Mouse (Mus musculus): Measurements from ENCODE around the gene Bod1.

The Bod1 gene

DNA sequence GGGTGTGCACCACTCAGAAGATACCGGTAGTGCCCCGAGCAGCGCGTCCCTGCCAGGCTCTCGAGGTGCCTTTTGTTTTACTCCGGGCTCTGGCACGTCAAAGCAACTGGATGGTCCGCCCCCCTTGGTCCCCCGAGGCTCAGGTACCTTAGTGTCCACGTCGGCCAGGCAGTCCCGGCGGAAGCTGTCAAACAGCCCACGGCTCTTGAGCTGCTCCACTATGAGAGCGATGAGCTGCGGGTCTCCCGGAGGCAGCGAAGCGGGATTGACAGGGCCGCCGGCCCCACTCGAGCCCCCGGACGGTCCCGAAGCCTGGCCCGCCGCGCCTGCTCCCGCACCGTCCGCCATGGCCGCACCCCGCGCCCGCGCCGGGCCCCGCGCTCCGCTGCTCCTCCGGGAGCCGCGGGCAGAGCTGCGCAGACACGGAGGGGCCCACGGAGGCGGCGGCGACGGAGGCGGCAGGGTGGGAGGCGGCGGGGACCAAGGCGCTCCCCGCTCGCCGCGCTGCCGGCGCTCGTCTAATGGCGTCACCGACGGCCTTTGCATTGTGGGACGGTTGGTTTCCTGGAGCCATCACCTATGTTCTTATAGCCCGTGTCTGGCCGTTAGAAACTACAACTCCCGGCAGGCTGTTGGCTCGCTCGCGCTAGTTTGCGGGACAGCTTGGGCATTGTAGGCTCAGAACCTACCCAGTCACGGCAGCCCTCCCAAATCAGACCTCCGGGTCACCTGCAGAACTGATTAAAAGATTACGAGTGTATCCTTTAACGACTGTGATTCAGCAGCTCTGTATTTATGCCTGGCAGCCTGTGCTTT is at the start of gene Bod1:
Gene Bod1 (minus strand): TSS at position 532 of the 816 bp plus-strand sequence.
- DNase-seq (ENCODE audit: low read depth, low spot score), result peak; percentile 93

DNA sequence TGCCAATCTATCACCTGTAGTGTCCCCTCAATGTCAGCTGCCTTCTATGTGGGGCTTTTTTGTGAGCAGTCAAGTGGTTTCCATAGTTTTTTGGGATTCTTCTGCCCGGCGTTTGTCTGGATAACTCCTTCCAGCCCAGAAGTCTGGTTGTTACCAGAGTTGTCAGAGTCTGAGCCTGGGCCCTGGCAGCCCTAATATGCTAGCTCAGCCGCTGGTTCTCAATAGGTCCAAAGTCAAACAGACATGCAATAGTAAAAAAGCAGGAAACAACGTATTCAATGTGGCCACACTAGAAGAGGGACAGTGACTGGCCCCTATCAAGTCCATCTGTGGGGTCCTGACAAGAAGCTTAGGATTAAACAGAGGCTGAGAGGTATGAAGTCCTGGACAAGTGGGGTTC is 47.4 kb upstream of the Bod1 start:
- DNase-seq (ENCODE audit: low read depth, low spot score), result no peak

DNA sequence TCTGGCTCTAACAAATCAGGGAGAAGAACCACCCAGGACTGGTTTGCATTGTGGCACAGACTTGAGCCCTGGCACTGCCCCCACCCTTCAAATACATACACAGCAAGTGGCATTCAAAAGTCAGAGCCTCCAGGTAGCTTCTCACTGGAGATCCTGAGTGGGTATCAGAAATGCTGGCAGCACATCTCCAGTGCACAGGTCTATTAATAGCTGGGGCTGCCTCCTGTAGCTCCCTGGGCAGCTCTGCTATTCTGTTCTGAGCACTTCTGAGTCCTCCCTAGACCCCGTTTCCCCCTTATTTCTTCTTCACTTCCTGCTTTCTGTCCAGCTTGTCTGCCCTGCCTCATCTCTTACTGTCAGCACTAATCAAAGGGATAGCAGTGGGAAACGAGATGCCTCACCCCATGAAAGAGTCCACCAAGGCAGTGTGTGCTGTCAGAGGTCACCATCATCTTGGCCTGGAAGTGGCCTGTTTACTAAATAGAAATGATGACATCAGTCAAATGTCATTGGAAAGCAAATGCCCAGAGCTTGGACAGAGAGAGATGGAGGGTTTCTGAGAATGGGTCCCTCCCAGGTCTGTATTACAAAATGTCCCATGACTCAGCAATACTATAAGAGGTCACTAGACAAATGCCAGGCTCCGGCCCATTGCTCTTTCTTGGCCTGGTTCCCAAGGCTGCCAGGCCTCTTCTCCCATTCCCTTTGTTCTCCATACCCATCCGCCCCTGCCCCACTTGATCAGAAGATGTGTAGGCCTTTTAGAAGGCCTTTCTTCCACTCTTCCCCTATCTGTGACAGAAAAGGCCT is 46.4 kb upstream of the Bod1 start:
- DNase-seq (ENCODE audit: low read depth, low spot score), result no peak

DNA sequence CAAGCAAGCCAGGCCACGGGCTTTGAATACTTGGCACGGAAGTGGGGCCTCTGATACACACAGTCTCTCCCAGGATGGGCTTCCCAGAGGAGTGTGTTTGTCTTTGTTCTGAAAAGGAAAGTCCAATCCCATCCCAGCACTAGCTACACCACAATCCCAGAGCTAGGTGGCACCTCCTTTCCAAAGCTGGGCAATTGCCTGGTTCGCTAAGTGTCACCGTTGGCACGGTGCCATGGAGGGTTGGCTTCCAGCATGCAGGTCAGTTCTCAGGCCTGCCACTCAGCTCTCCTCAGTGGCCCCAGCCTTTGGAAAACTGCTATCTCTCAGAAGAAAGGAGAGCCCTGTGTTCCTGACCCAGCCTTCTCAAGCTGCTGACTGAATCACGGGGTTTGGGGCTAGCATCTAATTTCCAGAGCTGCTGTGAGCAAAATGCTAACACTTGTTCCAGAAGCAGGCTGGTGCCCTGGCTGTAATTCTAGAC is 42.0 kb upstream of the Bod1 start:
- DNase-seq (ENCODE audit: low read depth, low spot score), result peak; percentile 69

DNA sequence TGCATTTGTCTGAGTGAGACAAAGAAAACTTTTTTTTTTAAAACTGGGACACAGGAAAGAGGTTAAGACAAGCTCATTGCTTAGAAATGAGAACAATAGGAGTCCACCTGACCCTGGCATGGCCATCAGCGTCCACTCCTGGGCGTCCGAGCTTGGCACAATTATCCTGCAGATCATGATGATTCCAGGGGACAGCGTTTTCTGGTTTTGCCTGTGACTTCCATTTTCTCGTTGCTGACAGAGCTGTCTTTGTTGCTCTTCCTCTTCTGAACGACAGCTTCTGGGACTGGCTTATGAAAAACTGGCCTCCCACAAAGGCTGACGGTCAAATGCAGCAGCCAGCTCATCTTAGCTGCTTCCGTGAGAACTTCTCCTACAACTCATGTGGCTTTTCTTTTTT is 41.4 kb upstream of the Bod1 start:
- no peak for DNase-seq (ENCODE audit: low read depth, low spot score)

DNA sequence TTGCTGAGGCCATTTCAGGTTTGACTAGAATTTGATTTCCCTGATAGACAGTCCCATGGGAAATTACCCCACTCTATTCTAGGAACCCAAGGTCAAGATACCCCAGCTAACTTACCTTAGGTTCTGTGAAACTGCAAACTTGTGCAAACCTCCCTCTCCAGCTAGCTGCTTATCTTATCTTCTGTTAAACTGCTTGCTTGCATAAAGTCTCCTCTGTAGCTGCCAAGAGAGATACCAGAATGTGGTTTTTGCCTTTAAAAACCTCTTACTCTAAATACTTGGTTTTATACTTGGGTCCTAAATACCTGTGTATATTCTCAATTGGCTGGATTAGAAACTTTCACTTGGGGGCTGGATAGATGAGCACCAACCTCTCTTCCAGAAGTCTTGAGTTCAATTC is 36.1 kb upstream of the Bod1 start:
- no peak for DNase-seq (ENCODE audit: low read depth, low spot score)

DNA sequence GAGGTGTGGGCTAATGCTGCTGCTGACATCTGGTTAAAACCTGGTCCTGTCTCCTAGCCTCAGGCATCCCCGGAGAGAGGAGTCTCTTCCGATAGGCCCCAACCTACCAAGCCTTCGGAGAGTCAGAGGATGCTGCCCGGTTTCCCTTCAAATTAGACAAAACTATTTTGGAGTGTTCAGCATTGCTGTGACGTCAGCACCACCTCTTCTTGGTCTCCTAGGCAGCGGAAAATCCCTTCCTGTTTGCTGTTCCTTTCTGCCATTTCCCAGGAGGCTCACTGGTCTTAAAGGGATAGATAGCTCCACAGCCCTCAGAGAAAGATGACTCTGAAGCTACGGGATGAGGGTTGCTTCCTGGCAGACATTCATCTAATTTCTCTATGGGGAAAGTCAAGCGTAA is 31.5 kb upstream of the Bod1 start:
- DNase-seq (ENCODE audit: low read depth, low spot score), result no peak

DNA sequence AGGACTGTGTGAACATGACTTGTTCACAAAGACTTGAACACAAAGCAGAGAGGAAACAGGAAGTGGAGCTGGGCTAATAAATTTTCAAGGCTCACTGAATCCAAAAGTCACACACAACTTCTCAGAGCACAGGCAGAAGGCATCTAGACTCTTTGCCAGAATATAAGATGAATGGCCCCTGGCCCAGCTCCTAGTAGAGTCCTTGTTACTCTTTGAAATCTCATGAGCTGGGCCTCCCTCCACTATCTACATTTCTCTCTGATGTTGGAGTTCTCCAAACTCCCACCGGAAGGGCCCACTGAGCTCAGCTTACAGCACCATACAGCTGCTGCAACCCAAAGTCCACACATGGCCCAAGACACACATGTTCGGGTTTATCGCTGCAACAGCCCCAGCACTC is 30.2 kb upstream of the Bod1 start:
- DNase-seq (ENCODE audit: low read depth, low spot score), result no peak

DNA sequence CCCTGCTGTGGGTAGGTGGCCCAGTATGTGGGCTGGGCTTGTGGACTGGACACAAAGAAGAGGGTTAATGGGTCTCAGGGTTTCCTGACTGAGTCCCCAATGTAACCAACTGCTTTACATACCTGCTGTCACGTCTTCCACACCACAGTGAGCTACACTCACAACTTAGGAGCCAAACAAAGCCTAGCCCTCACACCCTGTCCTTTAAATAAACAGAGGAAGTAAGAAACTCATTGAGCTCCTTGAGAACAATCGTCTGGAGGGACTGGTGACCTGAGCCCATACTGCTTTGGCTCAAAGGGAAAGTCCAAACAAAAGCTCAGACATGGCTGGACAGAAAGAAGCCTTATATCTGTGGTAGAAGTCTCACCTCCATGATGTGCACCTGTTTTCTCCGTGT is 27.8 kb upstream of the Bod1 start:
- no peak for DNase-seq (ENCODE audit: low read depth, low spot score)

DNA sequence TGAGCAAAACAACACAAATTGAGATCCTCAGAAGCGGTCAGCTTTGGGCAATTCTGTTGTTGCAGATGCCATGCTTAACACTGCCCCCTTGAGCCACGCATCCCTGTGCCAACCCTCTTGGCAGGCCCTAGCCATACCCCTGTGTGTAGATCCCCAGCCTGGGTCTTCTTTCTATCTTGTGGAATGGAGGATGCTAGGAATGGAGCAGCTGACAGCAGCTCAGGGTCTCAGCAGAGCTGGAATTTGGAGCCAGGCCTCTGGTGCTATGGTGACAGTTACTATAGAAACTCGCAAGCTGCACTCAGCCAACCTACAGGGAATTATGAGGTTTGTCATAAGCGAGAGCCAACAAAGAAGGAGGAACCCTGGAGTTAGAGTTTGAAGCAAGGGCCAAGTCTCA is 23.1 kb upstream of the Bod1 start:
- peak; percentile 83 for DNase-seq (ENCODE audit: low read depth, low spot score)

DNA sequence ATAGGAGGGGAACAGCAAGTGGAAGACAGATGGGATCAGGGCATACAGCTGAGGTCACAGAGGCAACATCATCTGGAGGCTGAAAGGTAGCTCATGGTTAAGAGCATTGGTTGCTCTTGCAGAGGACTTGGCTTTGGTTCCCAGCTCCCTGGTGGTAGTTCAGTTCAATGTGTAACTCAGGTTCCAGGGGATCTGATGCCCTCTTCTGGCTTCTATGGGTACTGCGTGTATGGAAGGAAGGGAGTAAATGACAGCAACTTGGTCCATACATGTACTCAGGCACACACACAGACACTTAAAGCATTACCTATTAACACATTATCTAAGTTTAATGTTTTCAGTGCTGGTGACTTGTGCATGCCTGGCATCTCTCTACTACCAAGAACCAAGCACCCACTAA is 22.4 kb upstream of the Bod1 start:
- no peak for DNase-seq (ENCODE audit: low read depth, low spot score)

DNA sequence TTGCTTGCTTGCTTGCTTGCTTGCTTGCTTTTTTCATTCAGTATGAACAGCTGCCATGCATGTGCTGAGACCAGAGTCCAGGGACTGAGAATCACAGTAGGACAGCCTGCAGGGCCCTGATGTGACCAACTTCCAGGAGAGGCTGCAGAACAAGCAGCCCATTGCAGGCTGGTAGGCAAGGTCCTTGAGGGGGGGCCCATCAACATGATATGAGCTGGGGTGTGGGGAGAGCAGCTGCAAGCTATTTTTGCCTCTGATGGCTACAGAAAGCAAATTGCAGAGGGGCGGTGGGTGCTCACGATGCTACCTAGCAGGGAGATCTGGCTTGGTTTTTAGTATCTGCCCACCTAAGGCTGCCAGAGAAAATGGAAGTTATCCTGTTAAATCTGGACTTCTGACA is 21.6 kb upstream of the Bod1 start:
- no peak for DNase-seq (ENCODE audit: low read depth, low spot score)

DNA sequence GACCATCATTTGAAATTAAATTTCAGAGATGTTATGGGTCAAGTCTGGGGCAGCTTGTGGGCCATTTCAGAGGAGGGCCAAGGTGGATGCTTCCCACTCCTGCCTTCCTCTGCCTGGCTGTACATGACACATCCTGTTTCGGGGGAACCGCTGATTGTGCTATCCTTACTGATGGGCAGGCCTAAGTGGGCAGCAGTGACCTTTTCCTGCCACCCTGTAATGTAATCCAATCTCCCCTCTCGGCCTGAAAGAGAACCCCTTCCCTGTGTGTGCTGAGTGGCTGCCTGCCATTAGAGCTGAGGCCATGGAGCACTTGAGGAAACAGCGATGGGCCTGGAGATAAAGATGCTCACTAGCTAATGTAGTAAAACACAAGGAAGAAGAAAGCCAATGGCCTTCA is 17.3 kb upstream of the Bod1 start:
- DNase-seq (ENCODE audit: low read depth, low spot score), result no peak

DNA sequence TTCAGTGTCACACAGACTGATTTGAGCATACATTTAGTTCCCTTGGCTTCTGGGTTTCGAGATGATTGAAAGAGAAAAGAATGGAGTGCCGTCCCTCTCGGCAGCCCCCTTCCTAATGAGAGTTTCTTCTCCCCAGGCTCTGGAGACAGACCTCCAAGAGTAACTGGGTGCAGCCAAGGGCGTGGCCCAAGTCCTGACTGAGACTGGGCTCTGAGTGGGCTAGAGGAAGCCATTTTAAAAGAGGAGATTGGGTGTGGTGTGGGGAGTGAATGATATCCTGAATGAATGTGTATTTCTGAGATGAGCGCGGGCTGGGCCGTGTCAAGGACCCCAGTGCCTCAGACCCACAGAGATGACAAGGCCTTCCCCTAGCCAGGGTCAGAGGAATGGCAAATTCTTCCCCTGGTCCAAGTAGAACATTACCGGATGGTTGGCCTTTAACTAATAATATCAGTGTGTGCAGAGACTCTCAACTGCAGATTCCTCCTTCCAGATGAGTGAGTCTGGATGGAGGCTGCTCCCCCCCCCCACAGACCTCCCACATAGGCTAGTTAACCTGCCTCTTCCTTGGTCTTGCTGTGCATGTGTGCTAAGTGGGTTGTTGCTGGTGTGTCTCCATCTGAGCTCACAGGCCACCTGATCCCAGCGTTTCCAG is 13.4 kb upstream of the Bod1 start:
- DNase-seq (ENCODE audit: low read depth, low spot score), result no peak

DNA sequence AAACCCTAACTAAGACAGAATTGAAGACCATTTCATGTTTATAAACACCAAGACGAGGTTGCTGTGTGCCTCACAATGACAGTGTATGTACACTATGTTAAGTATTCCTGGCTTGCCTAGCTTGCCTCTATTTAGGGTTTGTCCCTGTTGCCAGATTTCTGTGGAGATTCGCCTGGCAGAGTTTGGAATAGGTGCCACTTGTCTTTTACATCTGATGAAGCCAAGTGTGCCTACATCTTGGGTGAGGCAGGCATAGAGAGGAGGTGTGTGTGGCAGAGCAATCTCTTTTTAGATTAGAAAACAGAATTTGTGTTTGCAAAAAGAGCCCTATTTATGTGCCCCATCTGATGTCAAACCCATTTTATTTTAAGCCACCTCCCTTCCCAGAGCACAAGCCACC is 12.4 kb upstream of the Bod1 start:
- DNase-seq (ENCODE audit: low read depth, low spot score), result no peak

DNA sequence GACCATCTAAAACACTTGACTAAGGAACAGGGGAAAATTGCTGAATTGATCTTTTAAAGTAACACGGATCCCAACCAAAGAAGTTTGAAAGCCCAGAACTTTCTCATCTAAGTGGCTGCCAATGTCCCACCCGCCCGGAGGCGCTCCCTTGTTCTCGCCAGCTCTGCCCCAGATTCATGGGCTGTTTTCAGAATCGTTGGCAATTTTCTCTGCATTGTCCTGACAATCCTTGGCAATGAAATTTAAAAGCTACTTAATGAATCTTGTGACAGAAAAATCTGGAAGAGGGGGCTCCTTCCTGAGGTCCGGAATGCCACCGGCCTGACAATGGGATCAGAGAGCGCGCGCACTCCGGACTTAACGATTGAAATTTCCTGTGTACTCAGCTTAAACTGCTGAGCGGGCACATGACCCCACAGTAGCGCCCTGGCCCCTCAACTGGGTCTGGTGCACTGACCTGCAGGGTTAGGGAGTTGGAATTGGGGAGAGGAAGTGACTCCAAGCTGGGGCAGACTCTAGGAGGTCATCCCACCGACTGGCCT is 8.2 kb upstream of the Bod1 start:
- no peak for DNase-seq (ENCODE audit: low read depth, low spot score)

DNA sequence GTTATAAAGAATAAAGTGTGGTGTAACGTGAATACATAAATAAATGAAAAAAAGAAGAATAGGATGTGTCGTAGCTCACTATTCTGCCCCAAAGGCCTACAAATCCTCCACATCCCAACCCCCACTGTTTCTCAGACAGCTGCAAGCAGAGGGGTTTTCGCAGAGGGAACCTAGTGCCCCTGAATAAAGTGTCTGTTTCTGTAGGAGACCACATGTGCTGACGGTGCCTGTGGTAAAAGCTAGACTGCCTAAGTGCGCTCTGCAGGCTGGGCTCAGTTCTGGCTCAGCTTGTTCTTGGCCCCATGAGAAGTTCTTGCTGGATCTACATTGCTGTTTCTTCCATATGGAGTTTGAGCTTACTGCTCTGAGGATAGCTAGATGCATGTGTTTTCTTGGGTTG is 5.6 kb upstream of the Bod1 start:
- DNase-seq (ENCODE audit: low read depth, low spot score), result no peak

DNA sequence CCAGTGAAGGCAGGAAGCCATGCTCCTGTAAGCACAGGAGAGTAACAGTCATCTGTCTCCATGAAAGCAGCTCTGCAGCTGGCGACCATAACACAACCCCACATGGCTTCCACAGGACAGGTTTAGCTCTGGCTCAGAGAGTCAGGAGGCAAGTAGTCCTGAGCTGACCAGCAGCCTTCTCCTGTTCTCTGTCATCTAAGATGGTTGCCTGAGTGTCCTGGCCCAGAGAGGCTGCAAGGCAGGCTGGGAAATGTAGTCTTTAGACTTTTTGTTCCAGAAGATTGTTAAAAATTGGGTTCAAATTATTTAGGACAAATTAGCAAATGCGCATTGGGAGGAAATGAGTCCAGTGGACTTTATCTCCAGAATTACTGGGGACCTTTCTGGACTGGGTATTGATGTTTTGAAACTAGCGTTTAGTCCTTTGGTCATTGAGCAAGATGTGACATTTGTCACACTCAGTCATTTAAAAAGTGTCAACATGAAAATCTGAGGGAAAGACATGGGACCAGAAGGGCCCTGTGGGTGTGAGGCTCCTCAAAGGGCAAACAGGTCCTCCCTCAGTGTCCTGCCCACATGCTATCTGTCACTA is 5.1 kb upstream of the Bod1 start:
- no peak for DNase-seq (ENCODE audit: low read depth, low spot score)

DNA sequence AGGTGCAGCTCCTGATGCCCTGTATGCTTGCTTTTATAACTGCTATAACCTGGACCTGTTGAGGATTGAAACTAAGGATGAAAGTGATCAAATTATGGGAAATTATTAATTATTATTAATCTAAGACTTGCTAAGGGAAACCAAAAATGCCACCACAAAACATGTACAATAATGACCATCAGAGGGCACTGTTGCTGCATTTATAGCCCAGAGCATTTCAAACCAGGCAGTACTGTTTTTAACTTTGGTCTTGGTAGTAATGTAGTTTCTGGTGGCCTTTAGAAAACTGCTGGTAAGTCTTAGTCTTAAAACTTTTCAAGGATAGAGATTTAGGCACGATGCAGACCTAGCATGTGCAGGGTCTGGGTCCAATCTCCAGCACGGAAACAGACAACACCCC is 3.7 kb upstream of the Bod1 start:
- peak; percentile 58 for DNase-seq (ENCODE audit: low read depth, low spot score)

DNA sequence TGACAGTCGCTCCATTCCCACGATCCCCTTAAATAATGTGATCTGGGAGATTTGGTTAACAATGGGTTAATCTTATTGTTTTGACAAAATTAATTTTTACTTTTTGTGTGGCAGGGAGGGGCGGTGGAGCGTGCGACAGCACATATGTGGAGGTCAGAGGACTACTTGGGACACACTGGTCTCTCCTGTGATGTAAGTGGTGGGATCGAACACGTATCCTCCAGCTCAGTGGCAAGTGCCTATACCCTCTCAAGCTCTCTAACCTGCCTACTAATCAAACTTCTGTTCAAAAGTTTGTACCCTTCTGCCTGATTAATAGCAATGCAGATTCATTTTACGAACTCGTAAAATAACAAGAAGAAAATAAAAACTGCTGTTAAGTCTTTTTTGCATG is 482 bp upstream of the Bod1 start:
- no peak for DNase-seq (ENCODE audit: low read depth, low spot score)

DNA sequence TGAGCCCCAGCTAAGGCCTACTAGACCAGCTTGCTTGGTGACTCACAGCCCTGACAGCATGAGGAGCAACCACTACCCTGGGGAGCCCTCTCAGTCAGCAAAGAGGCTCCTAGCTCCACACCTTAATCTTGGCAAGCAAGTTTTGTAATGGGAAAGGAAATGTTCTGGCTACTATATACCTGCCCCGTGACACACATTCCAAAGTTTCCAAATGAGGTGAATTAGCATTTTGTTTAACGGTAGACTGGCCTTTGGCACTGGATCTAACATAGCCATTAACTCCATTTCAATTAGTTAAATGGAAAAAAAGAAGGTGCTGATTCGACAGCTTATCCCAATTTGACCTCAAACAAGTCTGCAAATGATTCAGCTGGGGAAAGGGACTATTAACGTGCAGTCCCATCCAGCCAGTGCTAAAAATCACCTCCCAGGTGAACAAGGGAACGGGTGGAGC is 1.2 kb downstream of the Bod1 start:
- DNase-seq (ENCODE audit: low read depth, low spot score), result no peak

Data from brain, embryonic 18.5 days (tissue).